Mouse (Mus musculus): ENCODE measurements at regions not wholly inside any gene's neighbourhood (a gene's known extent, or its start where the extent isn't known, plus 50 kb on each side); places are given as distances from the start of the nearest gene placed in this dataset.

DNA sequence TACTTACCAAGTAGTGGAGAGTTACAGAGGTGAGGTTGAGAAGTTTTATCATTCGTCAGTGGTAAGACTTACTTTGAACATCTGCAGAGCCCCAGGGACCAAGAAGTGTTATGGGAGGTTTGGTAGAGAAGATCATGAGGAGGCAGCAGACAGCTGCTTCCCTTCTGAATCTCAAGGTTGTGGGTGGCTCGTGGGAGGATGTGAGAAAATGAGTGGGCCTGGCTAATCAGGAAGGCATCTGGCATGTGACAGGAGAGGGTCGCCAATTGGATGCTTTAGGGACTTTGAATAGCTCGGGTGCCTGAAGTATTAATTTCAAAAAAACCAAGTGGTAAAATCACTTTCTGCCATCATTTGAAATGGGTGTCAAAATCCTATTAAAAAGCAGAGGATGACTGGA, 258.9 kb downstream of the Sqor start:
- Histone ChIP-seq H3K9me3 (replicated peaks; ENCODE audit: insufficient read depth, low read length) (no peaks in the 10 kb centered on the region), H3K9ac (ENCODE audit: control insufficient read depth, low read depth, low read length, poor library complexity, severe bottlenecking) (no peak overlapping the region), H3K36me3 (ENCODE audit: control insufficient read depth in 1 of 2, insufficient read depth in 2 of 2, low read length in 2 of 2) (no peaks in the 10 kb centered on the region), H3K27ac (ENCODE audit: control insufficient read depth, low read depth, low read length) (no peak overlapping the region), H3K4me1 (ENCODE audit: control insufficient read depth in 1 of 2, insufficient read depth in 2 of 2, low read length in 2 of 2) (no peaks in the 10 kb centered on the region), H3K4me3 (ENCODE audit: control insufficient read depth in 1 of 2, insufficient read depth in 1 of 2, low read depth in 2 of 2, low read length in 2 of 2) (no peak overlapping the region), H3K27me3 (ENCODE audit: control insufficient read depth in 1 of 2, insufficient read depth in 2 of 2, low read length in 2 of 2) (no peaks in the 10 kb centered on the region), H3K79me2 (ENCODE audit: control insufficient read depth, insufficient read depth, low read length, poor library complexity) (no peaks in the 10 kb centered on the region)
- DNase-seq (ENCODE audit: low read depth, low spot score), result no peak
- TF ChIP-seq TBP (IDR thresholded peaks at IDR 0.05; ENCODE audit: low read depth, low read length), result no peak

DNA sequence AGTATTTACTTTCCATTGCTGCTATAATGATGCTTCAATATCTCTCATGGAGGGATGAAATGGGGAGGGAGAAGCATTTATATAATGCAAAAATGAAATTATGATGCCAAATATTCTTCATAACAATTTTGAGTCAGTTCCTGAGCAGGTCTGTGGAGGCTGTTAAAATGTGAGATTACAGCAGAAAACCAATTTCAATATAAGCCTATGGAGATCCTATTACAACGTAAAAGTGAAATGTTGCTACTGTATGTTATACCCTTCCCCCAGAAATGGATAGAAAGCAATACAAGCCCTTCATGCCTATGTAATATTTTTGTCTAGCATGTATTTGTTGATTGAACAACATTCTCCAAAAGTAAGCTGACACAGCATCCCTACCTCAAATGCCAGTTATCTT, 259.3 kb downstream of the Sqor start:
- Histone ChIP-seq H3K27me3 (ENCODE audit: control insufficient read depth in 1 of 2, insufficient read depth in 2 of 2, low read length in 2 of 2) (no peaks in the 10 kb centered on the region), H3K36me3 (ENCODE audit: control insufficient read depth in 1 of 2, insufficient read depth in 2 of 2, low read length in 2 of 2) (no peaks in the 10 kb centered on the region), H3K9ac (ENCODE audit: control insufficient read depth, low read depth, low read length, poor library complexity, severe bottlenecking) (no peak overlapping the region), H3K4me1 (ENCODE audit: control insufficient read depth in 1 of 2, insufficient read depth in 2 of 2, low read length in 2 of 2) (no peaks in the 10 kb centered on the region), H3K4me3 (ENCODE audit: control insufficient read depth in 1 of 2, insufficient read depth in 1 of 2, low read depth in 2 of 2, low read length in 2 of 2) (no peak overlapping the region), H3K79me2 (ENCODE audit: control insufficient read depth, insufficient read depth, low read length, poor library complexity) (no peaks in the 10 kb centered on the region), H3K9me3 (replicated peaks; ENCODE audit: insufficient read depth, low read length) (no peaks in the 10 kb centered on the region), H3K27ac (ENCODE audit: control insufficient read depth, low read depth, low read length) (no peak overlapping the region)
- no peak for TF ChIP-seq SMC3 (IDR thresholded peaks at IDR 0.05; ENCODE audit: low read depth, low read length)
- TF ChIP-seq MYC (IDR thresholded peaks at IDR 0.05; ENCODE audit: low read depth, low read length), result no peak
- no peak for TF ChIP-seq BHLHE40 (IDR thresholded peaks at IDR 0.05; ENCODE audit: borderline replicate concordance, low read depth, low read length)
- no peak for TF ChIP-seq ZNF384 (IDR thresholded peaks at IDR 0.05; ENCODE audit: low read depth, low read length)
- TF ChIP-seq ETS1 (IDR thresholded peaks at IDR 0.05; ENCODE audit: low read depth, low read length), result no peak
- TF ChIP-seq MAX (IDR thresholded peaks at IDR 0.05; ENCODE audit: low read length), result no peak
- no peak for DNase-seq (ENCODE audit: low read depth, low spot score)

DNA sequence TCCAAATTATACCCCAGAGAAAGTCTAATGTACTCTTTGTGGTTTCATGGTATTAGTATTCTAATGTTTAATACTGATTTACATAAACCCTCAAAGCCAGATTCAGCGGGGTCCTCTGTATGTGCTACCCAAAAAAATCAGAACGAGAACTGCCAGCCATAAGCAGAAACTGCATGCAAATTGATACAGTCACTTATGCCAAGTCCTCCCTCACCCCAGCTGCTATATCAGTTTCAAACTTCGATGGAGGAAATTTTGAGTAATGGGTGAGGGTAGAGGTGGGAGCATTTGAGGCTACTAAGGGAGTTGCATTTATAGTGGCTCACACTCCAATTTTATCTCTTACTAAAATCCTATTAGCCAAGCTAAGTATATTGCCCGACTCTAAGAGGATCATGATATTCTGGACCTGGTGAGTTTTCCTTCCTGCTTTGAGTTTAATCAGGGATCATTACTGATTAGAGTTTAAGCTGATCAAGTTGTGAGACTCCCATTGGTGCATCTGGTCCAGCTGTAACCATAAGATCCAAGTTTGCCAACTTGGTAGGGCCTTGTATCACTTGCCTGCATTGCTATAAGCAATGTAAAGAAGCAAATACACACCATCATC, 260.0 kb downstream of the Sqor start:
- no peaks in the 10 kb centered on the region for H3K9me3 ChIP-seq (replicated peaks; ENCODE audit: insufficient read depth, low read length)
- no peaks in the 10 kb centered on the region for H3K36me3 ChIP-seq (ENCODE audit: control insufficient read depth in 1 of 2, insufficient read depth in 2 of 2, low read length in 2 of 2)
- H3K27me3 ChIP-seq (ENCODE audit: control insufficient read depth in 1 of 2, insufficient read depth in 2 of 2, low read length in 2 of 2), result no peaks in the 10 kb centered on the region
- TF ChIP-seq TAL1 (IDR thresholded peaks at IDR 0.05; ENCODE audit: low read length), result no peak
- no peak for TF ChIP-seq CHD2 (IDR thresholded peaks at IDR 0.05; ENCODE audit: low read length)
- TF ChIP-seq ZMIZ1 (IDR thresholded peaks at IDR 0.05; ENCODE audit: low read depth, low read length), result no peak
- TF ChIP-seq MYC (IDR thresholded peaks at IDR 0.05; ENCODE audit: low read depth, low read length), result no peak
- no peak for TF ChIP-seq MAX (IDR thresholded peaks at IDR 0.05; ENCODE audit: low read length)
- TF ChIP-seq ZC3H11A (IDR thresholded peaks at IDR 0.05; ENCODE audit: low read depth, low read length), result no peak
- no peak for TF ChIP-seq UBTF (IDR thresholded peaks at IDR 0.05; ENCODE audit: borderline replicate concordance, insufficient read depth, low read depth, low read length)
- no peak for TF ChIP-seq NRF1 (IDR thresholded peaks at IDR 0.05; ENCODE audit: insufficient read depth, low read depth, low read length, poor library complexity, severe bottlenecking)
- no peak for TF ChIP-seq GABPA (IDR thresholded peaks at IDR 0.05; ENCODE audit: low read depth, low read length)
- no peak for TF ChIP-seq USF2 (IDR thresholded peaks at IDR 0.05; ENCODE audit: borderline replicate concordance in 1 of 2, insufficient read depth in 1 of 2, low read depth in 1 of 2, low read length in 2 of 2)
- no peak for TF ChIP-seq GATA1 (IDR thresholded peaks at IDR 0.05; ENCODE audit: low read depth, low read length)
- TF ChIP-seq HCFC1 (IDR thresholded peaks at IDR 0.05; ENCODE audit: low read depth, low read length), result no peak
- TF ChIP-seq NELFE (IDR thresholded peaks at IDR 0.05; ENCODE audit: low read depth, low read length), result no peak
- no peaks in the 10 kb centered on the region for H3K4me1 ChIP-seq (ENCODE audit: control insufficient read depth in 1 of 2, insufficient read depth in 2 of 2, low read length in 2 of 2)
- no peak overlapping the region for H3K4me3 ChIP-seq (ENCODE audit: control insufficient read depth in 1 of 2, insufficient read depth in 1 of 2, low read depth in 2 of 2, low read length in 2 of 2)
- no peak overlapping the region for H3K27ac ChIP-seq (ENCODE audit: control insufficient read depth, low read depth, low read length)
- no peaks in the 10 kb centered on the region for H3K79me2 ChIP-seq (ENCODE audit: control insufficient read depth, insufficient read depth, low read length, poor library complexity)
- DNase-seq (ENCODE audit: low read depth, low spot score), result no peak
- no peak overlapping the region for H3K9ac ChIP-seq (ENCODE audit: control insufficient read depth, low read depth, low read length, poor library complexity, severe bottlenecking)
